Mouse (Mus musculus) kidney, postnatal 10 days (tissue): ENCODE results near the gene Ccdc81.

Experiments used
- DNase-seq: peaks from one replicate; pipeline ENCODE4 v3.0.0; 2021; ENCODE audit warnings: mixed read lengths

Gene Ccdc81

DNA sequence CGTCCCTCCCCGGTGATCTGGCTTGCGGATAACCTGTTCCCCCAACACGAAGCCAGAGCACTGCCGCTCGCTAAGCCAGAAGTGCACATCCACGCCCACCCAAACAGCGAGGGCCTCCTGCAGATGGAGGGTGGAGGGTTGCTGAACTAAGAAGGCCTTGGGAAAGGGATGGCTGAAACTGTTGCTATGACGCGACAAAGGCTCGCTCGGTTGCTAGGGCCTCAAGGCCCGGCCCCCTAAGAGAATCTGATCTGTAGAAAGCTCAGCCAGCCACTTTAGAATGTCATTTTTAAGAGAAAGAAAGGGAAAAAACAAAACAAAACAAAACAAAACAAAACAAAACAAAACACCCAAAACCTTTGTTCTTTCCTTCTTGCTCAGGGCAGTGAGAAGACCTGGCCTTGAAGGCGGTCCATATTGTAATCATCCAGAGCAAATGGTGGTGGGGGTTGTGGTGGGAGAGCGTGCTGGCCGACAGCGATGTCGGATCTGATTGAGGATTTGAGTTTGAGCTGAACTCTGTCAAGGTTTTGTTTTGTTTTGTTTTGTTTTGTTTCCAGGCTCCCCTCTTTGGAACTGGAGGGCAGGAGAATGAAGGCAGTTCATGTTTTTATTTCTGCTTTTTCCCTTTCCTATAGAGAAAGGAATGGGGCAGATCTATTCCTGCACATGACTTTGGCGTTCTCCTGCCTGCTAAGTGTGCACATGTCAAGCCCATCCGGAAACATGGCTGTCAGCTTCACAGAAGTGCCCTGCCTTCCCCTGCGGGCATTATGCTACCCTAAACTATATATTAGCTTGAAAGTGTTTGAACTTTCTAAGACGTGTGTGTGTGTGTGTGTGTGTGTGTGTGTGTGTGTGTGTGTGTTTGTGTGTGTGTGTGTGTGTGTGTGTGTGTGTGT is at the start of gene Ccdc81:
Ccdc81 (minus strand) TSS at position 188 of the 902 bp plus-strand sequence.
- DNase-seq: peak; percentile 23

- DNase-seq: no peak
These were observed 46.0 kb upstream of the Ccdc81 start for GRCm38 (mm10) chr7:89949403-89949802.

- DNase-seq: no peak
These were observed 44.6 kb upstream of the Ccdc81 start for GRCm38 (mm10) chr7:89948026-89948425.

DNA sequence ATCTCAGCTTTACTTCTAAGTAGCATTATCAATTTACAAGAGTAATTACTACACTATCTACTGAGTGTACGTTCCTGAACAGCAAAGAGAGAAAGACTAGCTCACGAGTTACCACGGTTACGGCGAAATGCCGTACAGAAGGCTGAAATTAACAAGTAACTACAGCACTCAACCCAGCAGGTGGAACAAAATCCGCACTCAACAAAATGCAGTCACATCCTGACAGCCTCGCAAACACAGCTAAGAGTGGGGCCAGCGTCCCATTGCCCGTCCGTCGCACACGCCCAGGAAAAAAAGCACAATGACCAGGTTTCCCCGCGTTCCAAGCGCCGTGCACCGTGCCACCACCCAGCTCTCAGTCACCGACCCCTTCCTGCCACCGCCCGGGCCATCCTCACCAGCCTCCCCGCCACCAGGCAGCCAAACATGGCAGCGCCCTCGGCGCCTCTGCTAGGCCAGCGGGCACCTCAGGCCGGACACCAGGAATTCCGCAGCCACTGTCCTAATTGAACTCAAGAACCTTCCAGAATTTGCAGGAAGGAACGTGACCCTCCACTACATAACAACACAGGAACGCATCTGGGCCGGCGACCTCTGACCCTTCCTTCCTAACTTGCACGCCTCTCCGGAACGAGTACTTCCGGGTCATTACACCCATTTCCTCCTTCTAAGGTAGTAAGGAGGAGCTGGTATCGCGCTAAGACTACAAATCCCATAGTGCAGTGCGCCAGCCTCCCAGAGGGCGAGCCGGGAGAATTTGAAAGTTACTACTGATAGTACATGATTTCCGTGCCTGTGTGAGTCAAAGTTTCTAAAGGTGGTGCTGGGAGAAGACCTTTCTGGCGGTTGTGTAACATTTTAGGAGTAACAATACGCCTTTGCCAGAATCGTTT is 37.4 kb upstream of the Ccdc81 start, which contains the start of gene Hikeshi:
Hikeshi (minus strand) TSS at position 634 of the 893 bp plus-strand sequence.
- peak; percentile 96 for DNase-seq

- DNase-seq: no peak
These were observed 36.3 kb upstream of the Ccdc81 start for GRCm38 (mm10) chr7:89939497-89940353.

GRCm38 (mm10) chr7:89923441-89924180 is 20.2 kb upstream of the Ccdc81 start:
- DNase-seq: no peak

GRCm38 (mm10) chr7:89917776-89918175 is 14.3 kb upstream of the Ccdc81 start:
- DNase-seq: no peak

DNA sequence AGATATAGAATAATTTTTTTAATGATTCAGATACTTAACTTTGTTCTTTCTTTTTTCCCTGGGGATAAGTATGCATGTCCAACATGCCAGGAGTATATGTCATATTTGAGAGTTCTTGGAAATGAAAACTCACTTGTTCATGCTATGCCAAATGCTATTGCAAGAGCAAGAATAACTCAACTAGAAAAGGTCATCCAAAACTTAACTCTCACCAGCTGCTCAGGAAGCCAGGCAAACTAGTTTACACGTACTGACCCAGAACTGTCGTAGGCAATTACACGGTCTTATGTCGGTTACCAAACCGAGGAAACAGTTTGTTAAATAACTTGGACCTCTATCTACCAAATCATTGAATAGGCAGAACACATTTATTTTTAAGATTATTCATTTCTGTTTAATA is 13.3 kb upstream of the Ccdc81 start:
- no peak for DNase-seq

GRCm38 (mm10) chr7:89913432-89914158 is 10.2 kb upstream of the Ccdc81 start:
- no peak for DNase-seq

DNA sequence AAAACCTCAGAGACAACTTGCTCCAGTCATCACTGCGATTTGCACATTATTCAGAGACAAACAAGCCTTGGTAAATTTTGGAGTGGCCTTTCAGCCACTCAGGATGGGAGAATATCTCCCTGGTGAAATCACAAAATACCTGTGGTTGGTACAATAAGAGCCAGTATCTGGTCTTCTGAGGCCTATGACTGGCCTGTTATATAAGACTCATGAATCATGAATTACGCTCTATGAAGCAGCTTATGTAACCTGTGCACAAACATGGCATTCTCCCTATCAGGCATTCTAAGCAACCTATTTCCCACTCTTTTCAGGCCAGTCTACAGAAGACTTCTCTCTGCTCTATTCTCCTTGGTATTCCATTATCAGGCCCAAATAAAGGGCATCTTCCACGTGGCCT is 8.9 kb upstream of the Ccdc81 start:
- DNase-seq: no peak

DNA sequence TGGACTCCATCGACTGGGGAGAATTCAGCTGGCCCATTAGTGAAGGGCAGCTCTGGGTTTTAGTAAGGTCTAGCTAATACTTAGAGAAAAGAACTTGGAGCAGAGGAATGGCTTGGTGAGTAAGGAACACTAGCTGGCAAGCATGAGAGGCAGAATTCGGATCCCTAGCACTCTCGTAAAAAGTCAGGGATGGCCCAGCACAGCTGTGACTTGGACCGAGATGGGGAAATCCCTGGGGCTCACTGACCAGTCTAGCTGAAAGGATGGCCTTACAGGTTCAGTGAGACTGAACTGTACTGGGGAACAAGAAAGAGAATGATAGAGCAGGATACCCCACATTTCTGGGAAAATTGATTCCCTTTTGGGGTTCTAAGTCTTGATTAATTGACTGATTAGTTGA is 6.3 kb upstream of the Ccdc81 start:
- no peak for DNase-seq

DNA sequence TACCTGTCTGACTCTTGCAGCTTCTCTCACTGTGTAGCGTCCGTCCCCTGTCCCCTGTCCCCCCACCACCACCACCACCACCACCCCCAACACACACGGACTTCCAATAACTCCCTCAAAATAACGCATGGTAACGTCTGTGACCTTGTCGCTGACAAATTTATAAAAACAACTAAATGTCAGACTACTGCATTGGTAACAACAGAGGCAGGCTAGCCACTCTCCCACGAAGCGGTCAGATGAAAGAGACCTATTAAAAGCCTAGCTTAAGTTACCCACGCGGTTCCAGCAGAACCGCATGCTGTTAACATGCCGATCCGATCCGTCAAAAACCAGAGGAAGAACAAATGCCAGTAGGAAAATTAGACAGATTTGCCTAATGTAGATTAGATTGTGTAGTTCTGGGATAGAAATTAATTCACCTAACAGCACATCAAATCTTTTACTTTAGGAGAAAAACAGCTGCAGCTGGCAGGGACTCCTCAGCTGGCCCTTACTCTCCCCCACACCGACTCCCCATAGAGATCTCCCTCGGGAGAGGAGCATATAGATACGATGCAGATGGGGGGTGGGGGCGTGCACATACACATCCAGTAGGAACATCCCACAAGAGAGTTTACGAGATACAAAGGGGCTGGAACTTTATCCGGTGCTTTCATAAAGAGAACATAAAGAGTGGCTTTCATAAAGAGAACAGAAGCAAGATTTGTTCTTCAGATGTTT is 5.6 kb upstream of the Ccdc81 start:
- no peak for DNase-seq

- DNase-seq: no peak
These were observed 5.0 kb upstream of the Ccdc81 start for GRCm38 (mm10) chr7:89908421-89908820.

GRCm38 (mm10) chr7:89907950-89908349 is 4.5 kb upstream of the Ccdc81 start:
- peak; percentile 86 for DNase-seq

- DNase-seq: no peak
These were observed 422 bp downstream of the Ccdc81 start for GRCm38 (mm10) chr7:89903007-89903406.

- peak; percentile 45 for DNase-seq
These were observed 11.6 kb downstream of the Ccdc81 start for GRCm38 (mm10) chr7:89891856-89892255.

DNA sequence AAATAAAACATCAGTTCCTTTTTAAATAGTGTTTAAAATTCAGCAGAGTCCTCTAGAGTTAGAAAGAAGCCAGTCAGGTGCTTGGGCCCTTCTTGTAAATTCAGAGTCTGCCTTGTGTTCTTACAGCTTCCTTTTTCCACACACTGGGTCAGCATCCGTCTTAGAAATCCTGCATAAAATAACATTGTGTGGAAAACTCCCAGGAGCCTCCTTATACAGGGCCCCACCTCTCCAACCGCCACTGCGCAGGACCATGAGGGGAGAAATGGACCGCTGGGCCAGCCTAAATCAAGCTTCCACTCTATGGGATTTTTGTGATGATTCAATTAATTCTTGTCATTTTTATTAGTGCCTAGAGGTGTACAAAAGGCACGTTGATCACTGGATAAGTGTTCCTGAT is 12.0 kb downstream of the Ccdc81 start:
- no peak for DNase-seq

DNA sequence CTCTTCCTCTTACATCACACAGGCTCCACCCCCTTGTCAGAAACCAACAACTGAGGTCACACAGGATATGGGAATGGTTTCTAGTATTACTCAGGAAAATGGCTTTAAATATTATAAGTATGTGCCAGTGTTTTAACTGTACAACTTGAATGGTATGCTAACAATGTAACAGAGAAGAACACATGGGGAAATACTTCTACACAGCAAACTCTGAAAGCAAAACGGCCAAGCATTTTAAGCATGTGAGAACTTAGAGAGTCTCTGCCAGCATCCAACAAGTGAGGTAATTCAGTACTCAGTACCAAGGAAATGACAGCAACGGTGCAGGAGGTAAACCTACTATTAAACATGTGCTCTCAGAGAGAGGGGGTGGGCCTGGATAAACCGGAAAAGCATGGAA is 18.9 kb downstream of the Ccdc81 start:
- DNase-seq: no peak

GRCm38 (mm10) chr7:89879686-89880085 is 23.7 kb downstream of the Ccdc81 start:
- peak; percentile 28 for DNase-seq

DNA sequence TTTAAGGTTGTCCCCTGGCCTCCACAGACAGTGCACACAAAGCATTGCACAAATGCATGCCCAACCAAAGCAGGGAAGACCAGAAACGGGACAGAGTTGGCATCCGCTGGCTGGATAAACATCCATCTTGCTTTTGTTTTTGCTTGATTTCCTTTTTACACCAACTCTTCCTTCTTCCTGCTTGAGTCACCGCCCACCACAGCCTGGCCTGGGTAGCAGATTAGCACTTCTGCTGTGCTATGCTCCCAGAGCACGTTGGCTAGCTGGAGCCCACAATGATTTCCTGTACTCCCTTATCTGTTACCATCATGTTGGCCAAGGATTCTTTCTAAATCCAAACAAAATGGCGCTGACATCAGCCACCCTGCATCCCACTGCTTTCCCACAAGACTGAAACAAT is 36.2 kb downstream of the Ccdc81 start:
- no peak for DNase-seq
